Mouse (Mus musculus): ENCODE data around the gene Jhy.

Jhy gene

DNA sequence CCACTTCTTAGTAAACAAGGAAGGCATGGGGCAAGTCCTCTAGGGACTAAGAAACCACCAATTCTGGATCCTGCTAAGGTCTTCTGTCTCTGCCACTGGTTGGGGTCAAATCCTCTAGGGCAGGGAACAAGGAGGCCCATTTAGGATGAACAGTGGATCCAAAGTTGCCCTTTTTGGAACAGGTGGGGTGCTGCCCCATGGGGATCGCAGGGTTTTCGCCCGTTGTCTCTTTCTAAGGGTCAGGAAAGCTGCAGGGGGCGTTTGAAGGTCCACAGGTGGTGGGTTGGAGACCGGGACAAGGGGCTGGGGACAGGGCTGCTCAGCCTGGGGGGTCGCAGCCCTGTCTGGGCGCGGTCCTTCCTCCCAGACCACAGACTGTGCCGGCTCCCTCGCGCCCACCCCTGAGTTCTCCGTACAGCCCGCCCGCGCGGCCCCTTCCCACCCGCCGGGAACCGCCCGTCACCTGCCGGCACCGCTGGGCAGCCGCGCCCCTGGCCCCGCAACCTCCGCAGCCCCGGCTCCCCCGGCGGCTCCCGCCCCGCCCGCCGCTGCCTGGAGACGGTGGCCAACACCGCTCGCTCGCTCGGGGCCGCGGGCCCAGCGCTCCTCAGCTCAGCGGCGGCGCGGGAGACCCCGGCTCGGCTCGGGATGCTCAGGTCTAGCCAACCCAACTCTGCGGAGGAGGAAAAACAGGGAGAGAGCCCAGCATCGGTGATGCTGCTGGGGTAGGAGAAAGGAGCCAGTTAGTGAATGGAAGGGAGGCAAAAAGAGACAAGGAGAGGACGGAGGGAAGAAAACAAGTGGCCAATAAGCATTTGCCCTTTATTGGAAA, at the start of gene Jhy:
Gene Jhy (minus strand): TSS at position 533 of the 832 bp plus-strand sequence.
- DNase-seq (ENCODE audit: low read depth, low spot score) = no peak

DNA sequence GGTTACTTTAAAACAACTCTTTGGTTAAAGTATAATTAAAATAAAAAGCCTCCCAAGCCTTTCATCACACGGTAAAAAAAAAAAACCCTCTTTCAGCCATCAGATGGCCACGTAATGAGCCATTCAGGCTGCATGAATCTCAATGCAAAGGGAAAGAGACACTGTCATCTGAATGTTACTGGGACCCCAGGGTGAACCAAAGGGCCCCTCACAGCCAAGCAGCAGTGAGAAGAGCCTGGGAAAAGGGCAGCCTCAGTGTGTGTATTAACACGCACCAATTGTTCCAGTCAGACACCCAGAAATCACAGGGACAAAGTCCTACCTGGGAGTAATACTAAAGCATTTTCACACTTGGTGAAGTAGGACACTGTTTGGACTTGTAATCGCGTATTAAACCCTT, 48.5 kb upstream of the Jhy start:
- DNase-seq (ENCODE audit: low read depth, low spot score) = no peak

DNA sequence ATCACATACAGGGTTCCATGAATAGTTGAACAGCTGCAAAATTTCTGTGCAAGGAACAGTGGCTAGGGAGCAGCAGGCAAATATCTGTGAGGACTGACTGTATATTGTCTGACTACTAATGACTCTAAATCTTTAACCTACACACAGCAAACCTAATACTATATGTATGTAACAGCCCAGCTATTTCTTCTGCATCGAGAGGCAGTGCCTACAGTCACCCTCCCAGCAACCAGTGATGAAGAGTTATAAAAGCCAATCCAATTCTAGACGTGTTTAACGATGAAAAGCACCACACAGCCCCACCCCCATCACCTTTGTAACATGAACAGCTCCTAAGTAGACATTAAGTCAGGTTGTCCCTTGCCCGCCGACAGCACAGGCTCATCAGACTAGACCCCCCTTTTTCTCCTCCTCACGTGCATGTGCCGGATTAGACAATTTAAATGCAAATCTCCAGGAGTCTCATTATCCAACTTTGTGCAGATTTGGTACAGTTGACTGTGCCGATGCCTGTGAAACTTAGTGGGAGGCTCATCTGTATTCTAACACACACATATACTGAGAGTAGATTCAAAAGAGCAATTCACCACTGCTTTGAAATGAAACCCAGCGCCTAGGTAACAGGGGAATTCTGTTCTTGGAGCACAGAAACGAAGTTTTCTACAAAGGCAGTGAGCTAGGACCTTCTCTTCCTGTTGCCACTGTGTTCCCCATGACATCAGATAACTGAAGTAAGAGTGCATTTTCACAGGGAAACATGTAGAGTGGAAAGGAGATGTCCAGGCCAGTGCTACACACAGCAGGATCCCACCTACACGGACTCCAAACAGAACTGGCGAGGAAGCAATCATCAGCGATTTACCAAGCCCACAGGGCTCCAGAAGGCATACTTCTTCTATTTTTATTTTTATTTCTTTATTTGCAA, 47.9 kb upstream of the Jhy start:
- no peak for DNase-seq (ENCODE audit: low read depth, low spot score)

DNA sequence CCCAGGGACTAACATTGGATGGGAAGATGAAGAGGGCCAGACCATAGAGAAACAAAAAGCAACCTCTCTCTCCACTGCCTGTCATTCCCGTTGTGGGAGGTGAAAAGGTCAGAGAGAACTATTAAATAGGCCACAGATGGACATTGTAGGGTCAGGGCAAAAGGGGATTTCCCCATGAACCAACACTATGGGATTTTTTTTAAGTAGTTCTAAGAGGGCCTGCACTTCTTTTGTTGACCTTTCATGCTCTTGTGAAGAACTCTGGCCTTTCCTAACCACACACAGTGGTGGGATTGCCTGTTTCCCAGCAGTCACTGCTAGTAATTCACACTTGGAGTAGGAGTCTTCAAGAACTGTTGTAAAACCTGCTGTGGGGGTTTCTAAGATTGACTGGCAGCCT, 43.9 kb upstream of the Jhy start:
- DNase-seq (ENCODE audit: low read depth, low spot score) = no peak

DNA sequence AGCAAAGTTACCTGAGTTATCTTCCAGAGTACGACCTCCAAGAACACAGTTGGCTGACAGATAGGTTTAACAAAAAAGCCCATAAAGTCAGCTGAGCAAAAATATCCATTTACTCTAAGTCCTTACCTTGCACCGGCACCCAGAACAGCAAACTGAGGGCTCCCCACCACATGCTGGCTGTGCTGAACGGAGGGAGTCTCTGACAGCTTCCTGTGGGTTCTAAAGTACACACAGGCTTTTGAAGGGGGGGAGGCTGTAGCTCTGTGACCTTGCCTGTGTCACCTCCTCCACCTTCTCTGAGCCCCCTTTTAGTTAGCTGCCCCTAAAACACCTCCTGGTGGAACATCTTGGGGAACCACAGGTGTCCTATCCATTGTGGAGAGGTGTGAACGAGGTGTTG, 40.5 kb upstream of the Jhy start, which contains the start of gene Crtam:
Gene Crtam (minus strand): TSS at position 214 of the 400 bp plus-strand sequence.
- no peak for DNase-seq (ENCODE audit: low read depth, low spot score)

DNA sequence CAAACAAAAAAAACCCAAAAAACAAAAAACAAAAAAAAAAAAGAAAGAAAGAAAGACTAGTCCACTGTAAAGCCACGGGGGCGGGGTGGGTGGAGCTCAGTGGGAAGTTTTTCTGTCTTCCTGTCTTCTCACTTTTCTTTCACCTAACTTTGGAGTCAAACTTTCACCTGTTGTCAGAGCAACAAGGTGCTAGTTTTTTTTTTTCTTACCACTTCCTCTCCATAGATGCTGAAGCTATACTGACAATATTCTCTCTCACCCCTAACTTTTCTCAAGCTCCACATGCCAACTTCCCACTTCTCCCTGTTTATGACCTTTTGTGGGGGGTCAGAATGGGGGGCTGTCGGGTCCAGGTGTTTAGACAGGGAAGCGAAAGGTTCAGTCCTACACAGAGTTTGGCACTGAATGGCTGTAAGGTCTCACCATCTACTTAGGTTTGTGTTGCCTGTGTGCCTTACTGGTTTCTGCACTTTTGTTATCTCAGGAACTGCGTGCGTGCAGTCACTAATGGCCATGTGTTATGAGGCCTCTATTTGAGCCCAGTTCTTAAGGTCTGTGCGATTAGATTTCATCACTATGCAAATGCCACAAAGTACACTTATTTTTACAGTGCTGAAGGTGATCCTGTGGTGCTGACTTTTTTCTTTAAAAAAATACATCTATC, 33.3 kb upstream of the Jhy start:
- peak; percentile 59 for DNase-seq (ENCODE audit: low read depth, low spot score)

DNA sequence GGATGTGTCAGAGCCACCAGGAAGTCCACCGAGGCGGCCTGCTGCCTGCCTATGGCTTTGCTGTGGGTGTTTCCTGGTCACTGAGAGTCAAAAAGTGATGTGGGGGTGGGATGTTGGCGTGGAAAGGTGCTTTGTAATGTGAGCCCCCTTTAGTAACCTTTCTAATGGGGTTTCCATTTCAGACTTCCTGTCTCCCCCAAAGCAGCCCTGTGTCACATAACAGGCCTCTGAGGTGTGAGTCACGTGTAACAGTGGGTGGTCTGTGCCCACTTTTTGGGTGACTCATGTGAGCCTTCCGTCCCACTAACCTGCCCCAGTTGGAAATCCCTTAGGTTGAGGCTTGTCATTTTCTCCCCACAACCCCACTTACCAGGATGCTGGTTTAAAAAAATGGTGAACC, 30.2 kb upstream of the Jhy start:
- no peak for DNase-seq (ENCODE audit: low read depth, low spot score)

DNA sequence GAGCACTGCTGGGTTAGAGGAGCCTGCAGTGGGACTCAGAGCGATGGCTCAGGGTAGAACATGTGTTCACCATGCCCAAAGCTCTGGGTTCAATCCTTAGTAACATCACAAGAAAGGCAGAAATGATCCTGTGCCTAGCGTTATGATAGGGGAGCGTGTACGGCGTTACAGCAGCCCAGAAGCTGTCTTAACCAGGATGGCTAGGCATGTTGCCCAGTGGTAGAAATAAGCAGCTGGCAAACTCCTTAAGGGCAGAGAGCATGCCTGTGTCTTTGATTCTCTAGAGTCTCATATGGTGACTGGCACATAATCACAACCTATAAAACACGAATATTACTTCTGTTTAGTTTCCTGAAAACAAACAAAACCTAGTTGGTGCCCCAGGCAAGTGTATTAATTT, 27.6 kb upstream of the Jhy start:
- no peak for DNase-seq (ENCODE audit: low read depth, low spot score)

DNA sequence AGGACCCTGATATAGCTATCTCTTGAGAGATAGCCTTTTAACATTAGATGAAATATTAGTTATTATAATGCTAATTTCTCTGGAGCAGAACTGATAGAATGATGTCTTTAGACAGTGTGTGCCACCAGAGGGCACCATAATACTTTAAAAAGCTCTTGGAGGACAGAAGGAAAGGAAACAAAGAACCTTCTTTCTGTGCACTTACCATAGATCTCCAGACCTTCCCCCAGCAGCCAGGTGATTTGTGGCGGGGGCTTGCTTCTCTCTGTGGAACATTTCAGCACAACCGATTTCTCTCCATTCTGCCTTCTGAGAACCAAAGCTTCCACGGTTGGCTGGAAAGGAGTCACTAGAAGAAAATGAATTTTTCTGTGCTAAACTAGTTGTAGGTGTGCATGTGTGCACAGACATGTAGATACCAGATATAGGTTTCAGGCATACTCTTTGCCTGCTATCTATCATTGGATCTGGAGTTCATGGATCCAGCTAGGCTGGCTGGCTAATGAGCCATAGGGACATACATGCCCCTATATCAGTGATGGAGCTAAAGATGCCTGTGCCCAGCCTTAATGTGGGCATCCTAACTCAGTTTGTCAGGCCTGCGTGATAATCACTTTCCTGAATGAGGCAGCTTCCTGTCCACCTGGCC, 26.1 kb upstream of the Jhy start:
- peak; percentile 62 for DNase-seq (ENCODE audit: low read depth, low spot score)

DNA sequence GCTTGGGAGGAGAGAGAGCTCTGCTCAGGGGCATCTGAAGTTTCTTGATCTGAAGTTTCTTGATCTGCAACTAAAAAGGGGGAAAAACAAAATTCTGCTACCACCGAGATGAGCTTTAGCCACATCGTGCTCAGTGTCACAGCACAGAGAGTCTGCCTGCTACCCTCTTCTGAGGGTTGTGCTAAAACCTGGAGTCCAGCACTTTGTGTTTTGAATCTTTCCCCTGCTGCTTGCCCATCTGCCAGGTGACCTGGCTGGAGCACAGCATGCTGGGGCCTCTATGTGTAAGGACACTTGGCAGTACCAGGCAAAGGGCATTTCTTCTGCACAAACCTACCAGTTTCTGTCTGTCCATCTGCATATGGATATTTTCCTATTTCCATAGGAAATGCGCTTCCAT, 20.4 kb upstream of the Jhy start:
- no peak for DNase-seq (ENCODE audit: low read depth, low spot score)

DNA sequence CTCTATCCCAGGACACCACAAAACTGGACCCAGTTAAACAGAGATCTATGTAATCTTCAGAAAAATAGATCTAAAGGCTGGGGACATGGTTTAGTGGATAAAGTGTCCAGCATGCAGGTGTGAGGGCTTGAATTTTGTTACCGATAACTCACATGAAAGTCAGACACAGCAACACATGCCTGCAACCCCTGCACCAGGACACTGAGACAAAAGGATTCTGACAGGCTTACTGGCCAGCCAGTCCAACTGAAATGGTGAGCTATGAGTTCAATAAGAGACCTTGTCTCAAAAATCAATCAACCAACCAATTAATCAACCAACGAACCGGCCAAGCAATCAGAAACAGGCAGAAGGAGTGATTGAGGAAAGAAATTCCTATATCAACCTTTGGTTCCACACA, 19.8 kb upstream of the Jhy start:
- no peak for DNase-seq (ENCODE audit: low read depth, low spot score)

DNA sequence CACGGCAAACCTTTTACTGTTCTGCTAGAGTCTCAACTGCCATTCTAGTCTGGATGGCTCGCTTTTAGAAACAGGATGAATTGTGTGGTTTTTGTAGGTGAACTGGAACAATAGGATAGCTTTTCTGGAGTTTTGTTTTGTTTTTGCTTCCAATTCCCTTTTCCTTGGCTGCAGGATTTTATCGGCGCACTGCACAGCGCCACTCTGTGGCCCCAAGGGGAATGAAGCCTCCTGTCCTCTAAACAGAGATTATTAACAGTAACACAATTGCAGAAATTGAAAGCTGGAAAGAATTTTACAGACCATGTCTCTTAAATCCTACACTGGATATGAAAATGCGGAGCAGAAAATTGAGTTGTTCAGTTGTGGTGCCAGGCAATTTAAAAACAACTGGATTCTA, 18.6 kb upstream of the Jhy start:
- DNase-seq (ENCODE audit: low read depth, low spot score) = peak; percentile 35

DNA sequence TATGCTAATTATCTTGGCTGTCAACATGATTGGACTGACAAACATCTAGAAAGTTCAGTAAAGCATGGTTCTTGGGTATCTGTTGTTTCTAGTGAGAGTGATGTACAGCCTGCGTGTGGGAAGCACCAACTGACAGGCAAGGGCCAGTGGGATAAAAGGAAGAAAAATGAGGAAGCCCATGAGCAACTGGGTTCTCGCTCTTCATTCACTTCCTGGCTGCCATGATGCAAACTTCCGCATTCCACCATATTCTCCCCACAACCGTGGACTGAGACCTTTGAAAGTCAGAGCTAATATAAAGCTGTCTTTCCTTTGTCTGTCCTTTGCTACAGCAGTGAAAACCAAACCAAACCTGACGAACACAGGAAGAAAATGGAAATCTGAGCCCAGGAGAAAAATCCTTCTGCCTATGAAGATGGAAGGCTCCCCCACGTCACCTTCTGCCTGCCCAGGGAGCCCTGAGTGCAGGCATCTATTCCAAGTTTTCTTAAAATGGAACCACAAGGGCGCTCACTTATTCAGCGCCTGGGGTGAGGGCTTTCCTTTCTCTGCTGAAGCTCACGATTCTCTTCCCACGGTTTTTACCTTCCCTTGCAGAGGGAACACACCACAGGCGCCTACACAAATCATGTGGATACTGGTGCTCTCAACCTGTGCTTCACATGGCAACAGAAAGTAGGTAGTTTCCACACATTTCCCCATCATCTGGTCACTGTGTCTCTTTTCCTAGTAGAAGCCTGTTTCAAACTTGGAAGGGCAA, 10.3 kb upstream of the Jhy start:
- DNase-seq (ENCODE audit: low read depth, low spot score) = no peak

DNA sequence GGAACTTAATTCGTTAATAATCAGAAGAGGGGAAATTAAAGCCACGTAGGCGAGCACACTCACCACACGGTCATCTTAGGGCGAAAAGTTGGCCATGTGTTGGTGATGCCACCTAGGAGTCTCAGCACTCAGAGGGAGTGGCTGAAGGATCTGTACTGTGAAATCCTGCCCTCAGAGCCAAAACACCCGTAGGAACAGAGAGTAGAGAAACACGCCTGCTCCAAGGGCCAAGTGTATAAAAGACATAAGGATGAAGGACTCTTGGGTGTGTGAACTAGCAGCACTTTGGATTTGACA, 448 bp upstream of the Jhy start:
- DNase-seq (ENCODE audit: low read depth, low spot score) = no peak

DNA sequence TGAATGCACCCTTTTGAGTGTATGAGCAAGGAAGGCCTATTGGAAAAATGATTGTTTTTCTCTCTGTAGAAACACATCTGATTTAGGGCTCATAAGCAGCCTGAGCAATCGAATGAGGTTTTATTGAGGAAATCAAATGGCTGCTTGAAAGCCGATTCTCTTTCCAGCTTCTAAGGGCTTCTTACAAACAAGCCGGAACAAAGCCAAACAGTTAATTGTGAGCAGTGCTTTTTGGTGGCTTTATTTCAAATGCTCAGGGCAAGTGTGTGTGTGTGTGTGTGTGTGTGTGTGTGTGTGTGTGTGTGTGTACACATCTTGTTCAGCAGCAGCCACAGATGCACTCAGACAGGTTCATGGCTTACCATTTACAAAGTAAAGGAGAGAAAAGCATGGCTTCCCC, 2.5 kb downstream of the Jhy start:
- no peak for DNase-seq (ENCODE audit: low read depth, low spot score)

DNA sequence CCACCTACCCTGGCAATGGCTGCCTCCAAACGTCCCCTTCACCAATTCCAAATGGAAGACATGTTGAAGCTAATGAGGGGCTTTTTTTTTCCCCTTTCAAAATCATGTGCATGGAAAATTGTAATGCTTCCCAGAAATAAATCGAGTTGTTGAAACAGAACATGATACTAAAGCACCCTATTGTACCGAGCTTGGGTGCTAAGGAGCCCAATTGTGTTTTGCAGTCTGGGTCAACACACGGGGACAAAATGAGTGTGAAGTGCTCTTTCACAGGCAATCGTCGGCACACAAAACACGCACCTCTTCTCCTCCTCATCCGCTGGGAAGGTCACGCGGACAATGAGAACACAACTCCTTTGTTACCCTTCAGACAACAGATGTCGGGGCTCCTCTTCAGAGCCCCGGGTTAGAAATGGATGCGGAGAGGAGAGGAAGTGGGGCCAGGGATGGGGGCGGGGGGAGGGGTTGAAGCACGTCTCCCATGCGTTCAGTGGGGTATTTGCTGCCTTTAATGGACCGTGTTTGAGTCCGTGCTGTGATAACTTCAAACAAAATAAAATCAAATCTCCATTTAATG, 14.8 kb downstream of the Jhy start:
- DNase-seq (ENCODE audit: low read depth, low spot score) = no peak

DNA sequence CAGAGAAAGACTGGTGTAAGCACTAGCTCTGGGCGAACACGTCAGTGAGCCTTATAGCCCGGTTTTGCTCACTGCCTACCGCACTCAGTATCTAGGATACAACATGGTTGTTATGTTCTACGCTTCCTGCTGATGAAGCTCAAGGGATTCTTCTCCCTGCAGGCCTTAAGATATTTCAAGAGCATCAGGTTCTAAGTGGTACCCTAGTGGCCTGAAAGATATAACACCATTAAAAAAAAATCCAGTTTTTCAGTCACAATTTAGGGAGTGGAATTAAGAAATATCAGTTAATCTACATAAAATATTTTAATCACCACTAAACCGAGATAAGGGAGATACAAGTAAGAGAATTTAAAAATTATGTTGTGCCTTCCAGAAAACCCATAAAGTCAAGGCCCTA, 15.4 kb downstream of the Jhy start:
- DNase-seq (ENCODE audit: low read depth, low spot score) = no peak

DNA sequence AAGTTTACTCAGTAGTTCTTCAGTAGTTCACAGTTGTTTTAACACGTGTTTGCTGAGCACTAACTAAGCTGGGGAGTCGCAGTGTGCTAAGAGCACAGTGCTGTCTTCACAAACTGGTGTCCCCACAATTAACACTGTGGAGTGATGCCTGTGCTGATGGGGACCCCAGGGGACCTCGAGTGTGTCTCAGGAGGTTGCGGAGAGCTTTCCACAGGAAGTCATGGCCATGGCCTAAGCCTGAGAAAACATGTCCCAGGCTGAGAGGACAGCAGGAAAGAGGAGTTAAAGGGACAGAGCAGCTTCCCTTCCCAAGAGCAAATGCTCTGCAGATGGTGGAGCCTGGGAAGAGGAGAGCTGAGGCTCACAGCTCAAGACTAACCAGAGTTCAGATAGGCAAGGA, 16.8 kb downstream of the Jhy start:
- DNase-seq (ENCODE audit: low read depth, low spot score) = no peak

DNA sequence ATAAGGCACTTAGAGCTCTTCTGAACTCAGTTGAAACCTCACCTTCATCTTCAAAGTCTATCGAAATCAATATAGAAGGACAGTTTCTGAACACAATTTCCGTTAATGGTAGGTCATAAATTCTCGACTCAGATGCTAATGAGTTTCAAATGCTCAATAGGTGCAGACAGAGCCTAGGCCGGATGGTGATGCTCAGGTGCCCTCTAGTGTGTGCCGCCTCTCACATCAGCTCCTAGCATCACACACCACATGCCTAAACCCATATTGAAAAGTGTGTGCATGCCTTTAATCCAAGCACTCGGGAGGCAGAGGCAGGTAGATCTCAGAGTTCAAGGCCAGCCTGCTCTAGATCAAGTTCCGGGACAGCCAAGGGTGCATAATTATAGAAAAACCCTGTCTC, 26.5 kb downstream of the Jhy start:
- DNase-seq (ENCODE audit: low read depth, low spot score) = peak; percentile 72

DNA sequence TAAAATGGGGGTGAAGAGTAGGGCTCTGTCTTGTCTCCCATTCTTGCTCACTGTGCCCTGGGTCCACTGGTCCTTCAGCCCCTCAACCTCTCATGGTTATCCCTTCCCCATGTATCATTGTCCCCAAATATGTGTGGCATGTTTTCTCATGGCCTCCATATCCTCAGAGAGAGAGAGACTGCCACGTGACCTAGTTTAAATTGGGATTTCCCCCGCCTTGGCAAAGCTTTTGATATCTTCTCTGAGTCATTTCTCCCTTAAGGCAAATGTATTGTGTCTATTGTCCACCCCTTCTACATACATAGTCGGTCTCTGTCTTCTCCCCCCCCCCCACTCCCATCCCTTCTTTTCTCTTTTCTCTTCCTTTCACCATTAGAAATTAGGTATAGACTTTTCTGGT, 30.6 kb downstream of the Jhy start:
- no peak for DNase-seq (ENCODE audit: low read depth, low spot score)

Measured in A20 (cell line).